Mouse (Mus musculus): ENCODE data around the gene Sptbn4.

DNA sequence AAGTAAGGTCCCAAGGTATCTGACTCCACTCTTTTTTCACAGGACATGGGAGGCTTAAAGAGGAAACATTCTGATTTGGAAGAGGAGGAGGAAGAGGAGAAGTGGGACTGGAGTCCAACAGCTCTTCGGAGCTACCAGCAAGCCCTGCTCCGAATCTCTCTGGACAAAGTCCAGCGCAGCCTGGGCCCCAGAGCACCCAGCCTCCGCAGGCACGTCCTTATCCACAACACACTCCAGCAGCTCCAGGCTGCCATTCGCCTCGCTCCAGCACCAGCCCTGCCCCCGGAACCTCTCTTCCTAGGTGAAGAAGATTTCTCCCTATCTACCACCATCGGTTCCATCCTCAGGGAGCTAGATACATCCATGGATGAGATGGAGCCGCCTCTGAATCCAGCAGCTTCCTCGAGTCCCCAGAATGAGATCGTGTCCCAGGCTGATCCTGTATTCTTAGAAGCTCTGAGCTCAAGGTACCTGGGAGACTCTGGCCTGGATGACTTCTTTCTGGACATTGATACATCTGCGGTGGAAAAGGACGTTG lies 28.7 kb upstream of the Sptbn4 start:
- TF ChIP-seq EP300 (IDR thresholded peaks at IDR 0.05; ENCODE audit: low read depth) (no peak), CTCF (IDR thresholded peaks at IDR 0.05; ENCODE audit: low read depth) (no peak)
